Mouse (Mus musculus) adrenal gland, postnatal 36 days (tissue): ENCODE data around the gene Ovch2. TPM values are rescaled to one million over a fixed set of nuclear protein-coding genes. Genes with fewer than 3 reads are reported as not detected.

Experiments
- DNase-seq, 2 experiments: peaks; one replicate each; pipeline ENCODE4 v3.0.0; 2021; ENCODE audit warnings: mixed read lengths in 1 of 2
- total RNA-seq, 2 experiments: library from RNA; stranded (reverse); gene quantifications; 2 replicates each; pipeline ENCODE4 v1.2.3; 2021

Gene Ovch2
- total RNA-seq, 2 experiments from 2014 or later: not detected

DNA sequence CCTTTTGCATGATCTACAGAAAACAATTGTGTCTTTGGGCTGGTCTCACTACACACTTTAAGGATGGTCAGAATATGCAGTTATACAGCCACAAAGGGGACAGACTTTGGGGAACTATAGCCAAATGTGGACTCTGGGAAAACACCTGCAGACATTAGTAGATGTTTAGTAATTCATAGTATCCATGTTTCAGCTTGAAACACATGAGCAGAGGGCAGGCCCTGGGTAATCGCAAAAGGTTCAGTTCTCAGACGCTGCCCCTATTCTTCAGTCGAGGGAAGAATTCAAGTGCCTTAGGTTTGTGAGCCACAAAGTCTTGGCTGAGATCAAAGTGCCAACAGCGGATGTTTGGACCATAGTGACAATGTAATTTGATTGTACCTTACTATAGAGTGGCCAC, 56.6 kb downstream of the Ovch2 start:
- DNase-seq: no peak

DNA sequence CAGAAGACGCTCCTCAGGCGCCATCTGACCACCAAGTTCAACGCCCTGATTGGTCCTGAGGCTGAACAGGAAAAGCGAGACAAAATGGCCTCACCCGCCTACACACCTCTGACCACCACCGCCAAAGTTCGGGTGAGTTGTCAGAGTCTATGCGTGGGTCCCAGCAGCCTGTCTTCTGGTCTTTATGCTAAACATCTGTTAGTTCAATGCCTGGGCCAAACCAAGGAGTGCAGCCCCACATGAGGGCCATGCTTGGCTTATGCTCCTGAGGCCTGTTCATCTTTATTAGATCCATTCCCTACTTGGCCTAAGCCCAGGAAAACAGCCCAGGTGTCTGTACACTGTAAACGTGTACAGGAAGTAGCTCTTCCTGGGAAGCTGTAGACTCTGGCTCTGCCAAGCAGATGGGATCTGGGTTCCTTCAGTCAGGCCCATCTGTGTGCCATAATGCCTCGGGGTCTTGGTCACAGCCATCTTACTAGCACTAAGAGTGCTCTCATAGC, 58.0 kb downstream of the Ovch2 start:
- DNase-seq: no peak

DNA sequence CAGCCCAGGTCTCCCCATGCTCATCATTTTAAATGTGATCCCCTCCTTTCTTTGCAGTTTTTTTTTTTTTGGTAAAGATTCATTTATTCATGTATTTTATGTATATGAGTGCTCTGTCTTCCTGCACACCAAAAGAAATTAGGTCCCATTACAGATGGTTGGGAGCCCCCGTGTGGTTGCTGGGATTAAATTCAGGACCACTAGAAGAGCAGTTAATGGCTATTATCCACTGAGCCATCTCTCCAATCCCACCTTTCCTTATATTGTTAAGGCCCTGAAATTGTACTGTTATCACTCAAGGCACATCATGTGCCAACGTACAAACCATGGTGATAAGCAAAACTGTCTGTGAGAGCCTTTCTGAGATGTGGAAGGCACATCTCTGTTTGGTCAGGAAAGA, 62.3 kb downstream of the Ovch2 start:
- DNase-seq: peak; percentile 3 to 16

DNA sequence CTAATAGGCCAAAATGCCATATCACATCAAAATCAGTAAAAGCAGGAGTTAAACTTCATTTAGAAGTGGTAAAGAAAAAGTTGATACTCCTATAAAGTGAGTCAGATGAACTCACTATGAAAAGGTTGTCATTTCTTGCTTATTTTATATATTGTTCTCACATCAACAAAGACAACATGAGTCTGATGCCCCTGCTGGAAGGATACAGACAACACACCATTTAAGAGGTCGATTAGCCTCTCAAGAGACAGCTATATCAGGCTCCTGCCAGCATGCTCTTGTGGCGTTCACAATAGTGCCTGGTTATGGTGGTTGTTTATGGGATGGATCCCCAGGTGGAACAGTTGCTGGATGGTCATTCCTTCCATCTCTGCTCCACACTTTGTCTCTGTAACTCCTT, 67.8 kb downstream of the Ovch2 start:
- DNase-seq: no peak

Other genes with a start within 250 kb of the Ovch2 start
- 1 to 10 TPM; 7.2 to 8.5 TPM for gene Olfml1, start 233.8 kb downstream of the Ovch2 start, total RNA-seq
- 1 to 10 TPM; 4.8 to 5.7 TPM for gene Ppfibp2, start 206.0 kb downstream of the Ovch2 start, total RNA-seq
- not detected for gene 5330417H12Rik, start 176.0 kb downstream of the Ovch2 start, total RNA-seq
- not detected for gene Cyb5r2, start 43.2 kb downstream of the Ovch2 start, total RNA-seq
- gene Olfr467, start 11.1 kb upstream of the Ovch2 start, total RNA-seq: not detected
- gene Olfr469, start 24.3 kb upstream of the Ovch2 start, total RNA-seq: not detected
- gene Olfr470, start 46.3 kb upstream of the Ovch2 start, total RNA-seq: not detected
- gene Olfr472, start 96.7 kb upstream of the Ovch2 start, total RNA-seq: not detected
- gene Olfr473, start 129.2 kb upstream of the Ovch2 start, total RNA-seq: not detected
- gene Olfr474, start 153.4 kb upstream of the Ovch2 start, total RNA-seq: not detected
- not detected for gene Olfr476, start 163.6 kb upstream of the Ovch2 start, total RNA-seq
- gene Olfr477, start 185.5 kb upstream of the Ovch2 start, total RNA-seq: not detected
- not detected for gene Olfr478, start 232.8 kb upstream of the Ovch2 start, total RNA-seq
- not detected for gene Olfr479, start 249.5 kb upstream of the Ovch2 start, total RNA-seq